Mouse (Mus musculus): Measurements from ENCODE around the gene Bend5.

- peak; percentile 60 for TF ChIP-seq POLR2A (IDR thresholded peaks at IDR 0.05; ENCODE audit: low read depth, low read length)
- no peak; the same call in 1 of the 2 replicates for TF ChIP-seq MAX (IDR thresholded peaks at IDR 0.05; ENCODE audit: low read length)
- TF ChIP-seq GABPA (IDR thresholded peaks at IDR 0.05; ENCODE audit: insufficient replicate concordance, low read depth, low read length), result no peak
- no peak for TF ChIP-seq ETS1 (conservative IDR thresholded peaks at IDR 0.05; ENCODE audit: low read depth, low read length)
- no peak for TF ChIP-seq CTCF (conservative IDR thresholded peaks at IDR 0.05 in 1 of 2, IDR thresholded peaks at IDR 0.05 in 1 of 2; ENCODE audit: low read depth in 2 of 2, low read length in 2 of 2)
Measured at GRCm38 (mm10) chr4:111414818-111415488, at the start of gene Bend5.

Measured in CH12.LX (cell line).